Mouse (Mus musculus) erythroblast, embryonic 14.5 days (primary cell): ENCODE data around the gene Rnls. TPM values are rescaled to one million over a fixed set of nuclear protein-coding genes. Genes with fewer than 3 reads are reported as not detected.

Experiments
- H3K27me3 ChIP-seq: 2 replicates; pipeline ENCODE4 v1.6.1; 2012; ENCODE audit warnings: inconsistent platforms; ENCODE audit not compliant: control insufficient read depth
- H3K36me3 ChIP-seq: 2 replicates; pipeline ENCODE4 v1.6.1; 2012; ENCODE audit warnings: mild to moderate bottlenecking, inconsistent platforms; ENCODE audit not compliant: control insufficient read depth
- H3K4me1 ChIP-seq: 2 replicates; pipeline ENCODE4 v1.6.1; 2012; ENCODE audit warnings: inconsistent platforms; ENCODE audit not compliant: control insufficient read depth
- H3K4me3 ChIP-seq: replicated peaks from 2 replicates; pipeline ENCODE3; 2012; ENCODE audit warnings: moderate library complexity, mild to moderate bottlenecking, inconsistent platforms
- H3K9me3 ChIP-seq: 2 replicates; pipeline ENCODE4 v1.6.1; 2012; ENCODE audit warnings: low read length, inconsistent platforms, mixed read lengths; ENCODE audit not compliant: control insufficient read depth
- GATA1 ChIP-seq: IDR thresholded peaks from 2 replicates; pipeline ENCODE4 v1.6.1; 2012; ENCODE audit warnings: low read length, inconsistent platforms, mixed read lengths
- TAL1 ChIP-seq: IDR thresholded peaks from 3 replicates; pipeline ENCODE4 v1.6.1; 2012; ENCODE audit warnings: low read length, inconsistent platforms, mixed read lengths
- polyA plus RNA-seq: library from polyadenylated mRNA; stranded (reverse); fragments of >175 nt; gene quantifications from 2 replicates; pipeline ENCODE4 v1.2.3, GENCODE M21; 2012

Rnls gene
- polyA plus RNA-seq, 1 experiment = 0.03 TPM

- Histone ChIP-seq H3K27me3 (no peaks in the 10 kb centered on the region), H3K9me3 (no peaks in the 10 kb centered on the region), H3K4me1 (no peaks in the 10 kb centered on the region), H3K36me3 (no peaks in the 10 kb centered on the region), H3K4me3 (no peak overlapping the region)
- TF ChIP-seq GATA1 = no peak
- TF ChIP-seq TAL1 = no peak
Observed at GRCm38 (mm10) chr19:33268044-33268443, 124.1 kb downstream of the Rnls start.

GRCm38 (mm10) chr19:33265245-33265644, 126.8 kb downstream of the Rnls start:
- no peaks in the 10 kb centered on the region for H3K4me1 ChIP-seq
- no peaks in the 10 kb centered on the region for H3K27me3 ChIP-seq
- TF ChIP-seq TAL1 (no peak), GATA1 (no peak)
- H3K9me3 ChIP-seq = no peaks in the 10 kb centered on the region
- H3K36me3 ChIP-seq = no peaks in the 10 kb centered on the region
- H3K4me3 ChIP-seq = no peak overlapping the region

DNA sequence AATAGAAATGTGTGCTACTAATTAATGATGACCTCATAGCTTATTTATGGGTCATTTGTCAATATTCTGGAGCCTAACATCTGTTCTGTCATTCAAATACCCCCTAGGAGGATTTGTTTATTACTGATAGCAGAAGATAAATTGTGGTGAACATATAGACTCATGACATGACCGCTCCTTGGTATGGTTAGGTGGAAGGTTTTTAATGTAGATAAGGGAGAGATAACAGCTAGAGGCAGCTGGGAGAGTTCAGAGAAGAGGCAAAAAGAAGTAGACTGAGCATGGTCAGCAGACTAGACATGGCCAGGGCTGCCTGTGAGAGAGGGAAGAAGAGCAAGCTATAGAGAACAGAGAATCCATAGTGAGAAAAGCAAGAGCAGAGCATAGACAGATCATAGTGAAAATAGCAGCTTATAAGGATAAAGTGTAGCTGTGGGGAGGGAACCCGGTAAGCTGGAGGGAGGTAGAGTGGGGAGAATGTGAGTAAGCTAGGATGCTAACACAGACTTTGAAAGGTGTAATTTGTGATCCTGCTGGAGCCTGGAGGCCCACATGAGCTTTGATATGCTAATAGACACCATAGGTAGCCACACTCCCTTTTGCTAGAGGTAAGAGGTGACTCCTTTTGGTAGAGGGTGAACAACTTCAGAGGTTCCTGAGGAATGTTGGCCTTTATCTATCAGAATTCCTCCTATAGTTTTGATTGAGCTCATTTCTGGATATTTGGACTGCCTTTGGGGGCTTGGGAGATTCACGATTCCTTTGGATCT, 127.7 kb downstream of the Rnls start:
- Histone ChIP-seq H3K9me3 (no peaks in the 10 kb centered on the region), H3K4me1 (no peaks in the 10 kb centered on the region), H3K36me3 (no peaks in the 10 kb centered on the region), H3K27me3 (no peaks in the 10 kb centered on the region), H3K4me3 (no peak overlapping the region)
- TF ChIP-seq GATA1 = no peak
- no peak for TF ChIP-seq TAL1

DNA sequence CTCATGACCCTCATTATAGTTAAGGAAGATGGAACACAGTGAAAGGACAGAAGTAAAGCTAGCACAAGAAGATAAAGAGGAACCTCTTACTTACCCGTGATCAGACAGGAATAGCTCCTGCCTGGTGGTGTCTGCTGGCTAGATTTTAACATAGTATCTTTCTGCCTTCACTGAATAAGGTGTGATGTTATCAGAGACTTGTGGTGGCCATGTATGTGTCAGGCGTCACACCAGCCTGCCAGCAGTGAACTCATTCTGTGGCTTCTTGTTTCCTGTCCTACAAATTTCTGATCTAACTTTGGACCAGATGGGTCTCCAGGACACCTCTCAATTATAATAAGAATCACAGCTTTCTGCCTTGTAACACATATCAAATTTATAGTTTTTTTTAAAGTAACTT, 129.7 kb downstream of the Rnls start:
- Histone ChIP-seq H3K27me3 (no peaks in the 10 kb centered on the region), H3K9me3 (no peaks in the 10 kb centered on the region), H3K4me3 (no peak overlapping the region), H3K36me3 (no peaks in the 10 kb centered on the region), H3K4me1 (no peaks in the 10 kb centered on the region)
- no peak for TF ChIP-seq GATA1
- TF ChIP-seq TAL1 = no peak

GRCm38 (mm10) chr19:33259164-33259563, 132.9 kb downstream of the Rnls start:
- Histone ChIP-seq H3K9me3 (no peaks in the 10 kb centered on the region), H3K4me3 (no peak overlapping the region), H3K27me3 (no peaks in the 10 kb centered on the region), H3K4me1 (no peaks in the 10 kb centered on the region), H3K36me3 (no peaks in the 10 kb centered on the region)
- TF ChIP-seq GATA1 (no peak), TAL1 (no peak)

- Histone ChIP-seq H3K27me3 (no peaks in the 10 kb centered on the region), H3K9me3 (no peaks in the 10 kb centered on the region), H3K36me3 (no peaks in the 10 kb centered on the region), H3K4me1 (no peaks in the 10 kb centered on the region), H3K4me3 (no peak overlapping the region)
- TF ChIP-seq TAL1 = no peak
- no peak for TF ChIP-seq GATA1
Observed at GRCm38 (mm10) chr19:33253893-33254292, 138.2 kb downstream of the Rnls start.

DNA sequence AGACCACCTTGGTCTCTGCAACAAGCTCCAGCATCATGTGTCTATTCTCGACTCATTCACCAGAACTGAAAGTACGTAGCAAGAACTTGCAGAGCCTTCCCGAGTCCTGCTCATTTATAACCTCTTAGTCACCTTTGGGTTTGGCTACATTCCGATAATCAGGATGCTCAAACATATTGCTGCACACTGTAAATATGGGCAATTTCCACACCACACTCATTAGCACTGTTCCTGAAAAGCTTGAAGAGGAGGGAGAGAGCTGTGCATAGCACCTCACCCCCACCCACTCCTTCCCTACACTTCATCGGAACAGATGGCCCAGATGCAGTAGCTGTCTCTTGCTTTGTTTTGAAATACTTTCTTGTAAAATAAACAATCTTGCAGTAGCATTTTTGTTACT, 139.9 kb downstream of the Rnls start:
- no peak for TF ChIP-seq TAL1
- no peak for TF ChIP-seq GATA1
- no peaks in the 10 kb centered on the region for H3K36me3 ChIP-seq
- no peak overlapping the region for H3K4me3 ChIP-seq
- H3K27me3 ChIP-seq = no peaks in the 10 kb centered on the region
- H3K9me3 ChIP-seq = no peaks in the 10 kb centered on the region
- H3K4me1 ChIP-seq = no peaks in the 10 kb centered on the region

GRCm38 (mm10) chr19:33244196-33244595, 147.9 kb downstream of the Rnls start:
- Histone ChIP-seq H3K27me3 (no peaks in the 10 kb centered on the region), H3K4me1 (no peaks in the 10 kb centered on the region), H3K36me3 (no peaks in the 10 kb centered on the region), H3K9me3 (no peaks in the 10 kb centered on the region), H3K4me3 (no peak overlapping the region)
- TF ChIP-seq GATA1 = no peak
- no peak for TF ChIP-seq TAL1

DNA sequence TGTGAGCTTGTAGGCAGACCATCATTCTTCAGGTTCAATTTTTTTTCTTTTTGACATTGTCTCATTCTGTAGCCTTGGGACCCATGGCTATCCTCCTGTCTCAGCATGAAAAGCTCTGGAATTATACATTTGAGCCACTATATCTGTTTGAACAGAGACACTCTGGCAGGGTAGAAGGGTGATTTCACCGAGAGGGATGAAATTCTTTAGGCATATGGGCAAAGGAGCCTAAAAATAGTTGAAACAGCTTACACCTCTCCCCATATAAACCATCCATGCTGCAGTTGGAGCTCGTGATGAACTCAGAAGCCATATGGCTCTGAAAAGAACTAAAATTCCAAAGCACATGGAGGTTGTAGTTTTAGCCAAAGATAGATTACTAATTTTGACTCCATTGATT, 151.7 kb downstream of the Rnls start:
- Histone ChIP-seq H3K36me3 (no peaks in the 10 kb centered on the region), H3K4me3 (no peak overlapping the region), H3K4me1 (no peaks in the 10 kb centered on the region), H3K9me3 (no peaks in the 10 kb centered on the region), H3K27me3 (no peaks in the 10 kb centered on the region)
- no peak for TF ChIP-seq GATA1

DNA sequence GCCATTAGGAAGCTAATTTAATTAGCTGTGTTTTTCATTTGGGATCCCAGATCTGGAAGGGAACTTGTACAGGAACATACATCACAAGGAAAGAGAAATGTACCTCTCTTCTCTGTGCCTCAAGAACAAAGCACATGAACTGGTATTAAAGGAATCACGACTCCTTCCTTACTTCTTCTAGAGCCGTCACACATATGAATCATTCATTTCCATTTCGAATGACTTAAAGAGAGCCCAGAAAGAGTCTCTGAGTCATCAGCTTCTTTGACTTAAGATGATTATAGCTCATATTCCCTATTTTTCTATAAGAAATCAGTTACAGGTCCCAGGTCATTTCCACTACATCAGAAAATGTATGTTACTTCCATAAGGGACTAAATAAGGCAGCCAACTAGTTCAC, 159.2 kb downstream of the Rnls start:
- no peaks in the 10 kb centered on the region for H3K4me1 ChIP-seq
- H3K27me3 ChIP-seq = no peaks in the 10 kb centered on the region
- H3K36me3 ChIP-seq = no peaks in the 10 kb centered on the region
- H3K9me3 ChIP-seq = no peaks in the 10 kb centered on the region
- TF ChIP-seq GATA1 (no peak), TAL1 (no peak)
- H3K4me3 ChIP-seq = no peak overlapping the region
